Mouse (Mus musculus) CH12.LX (cell line): ENCODE data around the gene Foxp1. TPM values are rescaled to one million over a fixed set of nuclear protein-coding genes. Genes with fewer than 3 reads are reported as not detected.

Experiments used
- DNase-seq: peaks from one replicate; pipeline ENCODE4 v3.0.0-alpha.2; 2013; ENCODE audit errors: extremely low read depth
- H3K27ac ChIP-seq: 2 replicates; pipeline ENCODE4 v1.5.1; 2012; ENCODE audit warnings: low read depth, mild to moderate bottlenecking, control low read depth, moderate library complexity; ENCODE audit not compliant: insufficient read depth
- H3K27me3 ChIP-seq: replicated peaks from 2 replicates; pipeline ENCODE3; 2012; ENCODE audit warnings: inconsistent platforms
- H3K36me3 ChIP-seq, 2 experiments: replicated peaks in 1 of 2; 2 replicates each; pipeline versions ENCODE3 to v1.6.1; 2012; ENCODE audit warnings: inconsistent platforms in 1 of 2, low read length in 1 of 2, mild to moderate bottlenecking in 1 of 2, mixed read lengths in 1 of 2, moderate library complexity in 1 of 2; ENCODE audit not compliant: control insufficient read depth in 1 of 2, insufficient read depth in 1 of 2
- H3K4me1 ChIP-seq, 2 experiments: 2 replicates each; pipeline ENCODE4 v1.6.1; 2012; ENCODE audit warnings: inconsistent platforms in 1 of 2, moderate library complexity in 1 of 2; ENCODE audit not compliant: insufficient read depth in 2 of 2, control insufficient read depth in 1 of 2
- H3K4me2 ChIP-seq: 2 replicates; pipeline ENCODE4 v1.6.1; 2012; ENCODE audit warnings: low read depth, mild to moderate bottlenecking, control low read depth; ENCODE audit not compliant: poor library complexity, insufficient read depth, severe bottlenecking
- H3K4me3 ChIP-seq, 3 experiments: fragments of 150-350 bp in 1 of 3; sonication (generic) in 1 of 3; replicated peaks in 1 of 3; 2 replicates each; pipeline versions ENCODE3 to v1.5.1; 2011 to 2012; ENCODE audit warnings: low read depth in 2 of 3, low read length in 2 of 3, mild to moderate bottlenecking in 2 of 3, moderate library complexity in 2 of 3, control low read depth in 1 of 3, improper control_type of control experiment in 1 of 3, inconsistent platforms in 1 of 3, mixed read lengths in 1 of 3; ENCODE audit not compliant: poor library complexity in 1 of 3
- H3K79me2 ChIP-seq: replicated peaks from 2 replicates; pipeline ENCODE4 v1.6.1; 2012; ENCODE audit warnings: mild to moderate bottlenecking, moderate library complexity; ENCODE audit not compliant: control insufficient read depth, poor library complexity, insufficient read depth, severe bottlenecking; ENCODE audit errors: extremely low read depth
- H3K9ac ChIP-seq: 2 replicates; pipeline ENCODE4 v1.6.1; 2012; ENCODE audit warnings: low read depth, mild to moderate bottlenecking, control low read depth, moderate library complexity; ENCODE audit not compliant: insufficient read depth
- H3K9me3 ChIP-seq: replicated peaks from 2 replicates; pipeline ENCODE3; 2012; ENCODE audit warnings: low read length, inconsistent platforms, mixed read lengths
- BHLHE40 ChIP-seq: IDR thresholded peaks from 2 replicates; pipeline ENCODE4 v1.6.1; 2011; ENCODE audit warnings: mild to moderate bottlenecking, low read depth, low read length, improper control_type of control experiment
- CTCF ChIP-seq, 2 experiments: IDR thresholded peaks in 1 of 2; conservative IDR thresholded peaks in 1 of 2; 2 replicates each; pipeline ENCODE4 v1.5.1; 2011 to 2012; ENCODE audit warnings: low read depth in 2 of 2, low read length in 2 of 2, improper control_type of control experiment in 1 of 2, inconsistent platforms in 1 of 2, mild to moderate bottlenecking in 1 of 2, moderate library complexity in 1 of 2
- E2F4 ChIP-seq: IDR thresholded peaks from 2 replicates; pipeline ENCODE4 v1.6.1; 2011; ENCODE audit warnings: low read depth, low read length, improper control_type of control experiment; ENCODE audit not compliant: insufficient replicate concordance
- ELF1 ChIP-seq: IDR thresholded peaks from 2 replicates; pipeline ENCODE4 v1.6.1; 2014; ENCODE audit warnings: low read depth, mild to moderate bottlenecking, inconsistent platforms, low read length, improper control_type of control experiment
- ETS1 ChIP-seq: conservative IDR thresholded peaks from 2 replicates; pipeline ENCODE4 v1.6.1; 2012; ENCODE audit warnings: low read depth, mild to moderate bottlenecking, inconsistent platforms, low read length, improper control_type of control experiment, moderate library complexity
- GABPA ChIP-seq: IDR thresholded peaks from 2 replicates; pipeline ENCODE4 v1.6.1; 2012; ENCODE audit warnings: low read depth, low read length, improper control_type of control experiment, inconsistent platforms; ENCODE audit not compliant: insufficient replicate concordance
- JUN ChIP-seq: IDR thresholded peaks from 2 replicates; pipeline ENCODE4 v1.6.1; 2011; ENCODE audit warnings: low read depth, mild to moderate bottlenecking, low read length, improper control_type of control experiment, moderate library complexity; ENCODE audit not compliant: insufficient read depth
- KAT2A ChIP-seq: IDR thresholded peaks from 2 replicates; pipeline ENCODE4 v1.6.1; 2012; ENCODE audit warnings: low read length, improper control_type of control experiment, inconsistent platforms; ENCODE audit not compliant: insufficient replicate concordance
- MAX ChIP-seq: IDR thresholded peaks from 2 replicates; pipeline ENCODE4 v1.6.1; 2011; ENCODE audit warnings: low read length, improper control_type of control experiment
- MEF2A ChIP-seq: IDR thresholded peaks from 2 replicates; pipeline ENCODE4 v1.6.1; 2014; ENCODE audit warnings: low read depth, mild to moderate bottlenecking, inconsistent platforms, low read length, improper control_type of control experiment, borderline replicate concordance
- MXI1 ChIP-seq: IDR thresholded peaks from 2 replicates; pipeline ENCODE4 v1.6.1; 2011; ENCODE audit warnings: mild to moderate bottlenecking, low read depth, low read length, improper control_type of control experiment
- MYC ChIP-seq: IDR thresholded peaks from 2 replicates; pipeline ENCODE4 v1.6.1; 2011; ENCODE audit warnings: low read depth, mild to moderate bottlenecking, improper control_type of control experiment, low read length
- NRF1 ChIP-seq: IDR thresholded peaks from 2 replicates; pipeline ENCODE4 v1.6.1; 2014; ENCODE audit warnings: low read depth, mild to moderate bottlenecking, inconsistent platforms, low read length, improper control_type of control experiment, moderate library complexity
- PAX5 ChIP-seq: IDR thresholded peaks from 2 replicates; pipeline ENCODE4 v1.6.1; 2012; ENCODE audit warnings: low read length, inconsistent platforms, mixed read lengths
- RAD21 ChIP-seq: IDR thresholded peaks from 2 replicates; pipeline ENCODE4 v1.6.1; 2011; ENCODE audit warnings: low read depth, mild to moderate bottlenecking, low read length, improper control_type of control experiment, moderate library complexity
- RCOR1 ChIP-seq: conservative IDR thresholded peaks from 2 replicates; pipeline ENCODE4 v1.6.1; 2012; ENCODE audit warnings: low read depth, mild to moderate bottlenecking, inconsistent platforms, low read length, improper control_type of control experiment
- SIN3A ChIP-seq: IDR thresholded peaks from 2 replicates; pipeline ENCODE4 v1.6.1; 2012; ENCODE audit warnings: low read length, improper control_type of control experiment, inconsistent platforms
- TBP ChIP-seq: conservative IDR thresholded peaks from 2 replicates; pipeline ENCODE4 v1.6.1; 2011; ENCODE audit warnings: low read depth, low read length, improper control_type of control experiment
- UBTF ChIP-seq: IDR thresholded peaks from 2 replicates; pipeline ENCODE4 v1.6.1; 2012; ENCODE audit warnings: low read depth, mild to moderate bottlenecking, inconsistent platforms, low read length, improper control_type of control experiment, moderate library complexity
- USF1 ChIP-seq: IDR thresholded peaks from 2 replicates; pipeline ENCODE4 v1.6.1; 2014; ENCODE audit warnings: low read depth, mild to moderate bottlenecking, inconsistent platforms, low read length, improper control_type of control experiment
- ZC3H11A ChIP-seq: IDR thresholded peaks from 2 replicates; pipeline ENCODE4 v1.6.1; 2012; ENCODE audit warnings: low read depth, mild to moderate bottlenecking, inconsistent platforms, low read length, improper control_type of control experiment
- ZKSCAN1 ChIP-seq: IDR thresholded peaks from 2 replicates; pipeline ENCODE4 v1.6.1; 2012; ENCODE audit warnings: low read depth, inconsistent platforms, low read length, improper control_type of control experiment, borderline replicate concordance
- dilution Hi-C: fragments of 300-500 bp; cut with MboI; formaldehyde crosslinking; loops from 2 replicates; pipeline ENCODE4 v1.14.3; 2020; ENCODE audit warnings: low sequenced_read_pairs; ENCODE audit not compliant: extremely low pct_unique_long_range_greater_than_20kb, extremely low pct_ligation_motif_present
- in situ Hi-C: fragments of 300-500 bp; cut with MboI; formaldehyde crosslinking; loops from 3 replicates; pipeline ENCODE4 v1.14.3; 2019; ENCODE audit warnings: low sequenced_read_pairs, low pct_ligation_motif_present, low pct_unique_long_range_greater_than_20kb, mixed read lengths
- polyA plus RNA-seq: library from polyadenylated mRNA; unstranded; fragments of >175 nt; gene quantifications from 2 replicates; pipeline ENCODE4 v1.2.1, GENCODE M21; 2012; ENCODE audit warnings: low read depth; ENCODE audit not compliant: insufficient read length
- total RNA-seq, 2 experiments: library from RNA; depleted of rRNA; stranded (reverse); fragments of 300-350 nt in 1 of 2; fragments of >200 nt in 1 of 2; gene quantifications; 2 replicates each; pipeline ENCODE4 v1.2.3; 2012 to 2014

Gene Foxp1
- total and polyA plus RNA-seq, 3 experiments: 66.5 to 105 (median 87.4) TPM

DNA sequence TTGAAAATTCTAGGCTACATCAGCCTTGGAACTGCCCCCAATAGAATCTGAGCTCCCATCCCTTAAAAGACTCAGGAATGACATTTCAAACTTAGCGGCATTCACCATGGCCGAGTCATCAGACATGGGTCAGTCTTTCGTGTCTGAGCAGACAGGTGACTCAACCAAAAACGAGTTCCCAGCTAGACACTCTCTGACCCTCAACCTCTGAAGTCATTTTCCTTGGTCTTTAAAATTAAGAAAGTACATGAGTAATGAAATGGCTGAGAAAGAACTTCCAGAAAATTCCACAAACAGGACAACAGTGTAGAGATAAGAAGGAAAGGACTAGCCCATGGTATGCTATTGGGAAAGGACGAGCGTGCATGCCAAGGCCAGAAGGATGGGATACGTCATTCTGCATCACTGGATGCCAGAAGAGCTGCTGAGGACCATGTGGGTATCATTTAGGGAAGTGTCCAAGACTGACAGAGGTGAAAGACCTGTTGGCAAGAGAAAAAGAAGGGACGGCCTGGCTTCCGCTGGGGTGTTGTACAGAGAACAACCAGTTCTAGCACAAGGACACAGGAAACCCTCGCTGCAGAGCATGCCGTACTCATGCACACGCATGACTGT is 75.6 kb downstream of the Foxp1 start:
- Histone ChIP-seq H3K36me3 (no peaks in the 10 kb centered on the region), H3K9ac (no peak overlapping the region), H3K4me3 (no peak overlapping the region), H3K79me2 (no peaks in the 10 kb centered on the region), H3K27me3 (no peaks in the 10 kb centered on the region), H3K9me3 (peaks cover 2% of the 10 kb centered on the region), H3K4me1 (peaks cover 4 to 16% of the 10 kb centered on the region in 2 experiments; a peak in 3 of 4 replicates), H3K27ac (no peak overlapping the region), H3K4me2 (no peak overlapping the region)
- no peak for TF ChIP-seq MEF2A
- TF ChIP-seq ELF1: no peak
- TF ChIP-seq KAT2A: no peak
- no peak for TF ChIP-seq E2F4
- no peak for TF ChIP-seq TBP
- TF ChIP-seq PAX5: no peak
- no peak for TF ChIP-seq UBTF
- TF ChIP-seq SIN3A: no peak
- TF ChIP-seq USF1: no peak
- in situ Hi-C loops: no loop called here
- DNase-seq: no peak
- dilution Hi-C loops: no loop called here

DNA sequence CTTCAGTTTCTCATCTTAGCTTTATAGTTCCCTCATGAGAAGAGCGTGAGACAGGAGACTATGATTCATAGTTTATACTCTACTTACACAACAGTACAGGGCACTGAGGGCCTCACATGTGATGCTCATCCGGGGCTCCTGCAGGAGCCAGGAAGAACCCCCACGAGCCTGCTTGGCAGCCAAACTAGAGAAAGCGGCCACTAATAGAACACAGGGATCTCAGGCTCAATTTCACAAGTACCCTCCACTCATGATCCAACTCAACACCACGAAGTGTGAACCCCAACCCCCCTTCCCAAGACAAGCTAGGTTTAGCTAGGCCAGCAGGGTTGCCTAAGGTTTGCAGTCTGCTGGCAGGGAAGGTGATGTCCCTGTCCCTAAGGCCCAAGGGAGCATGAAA is 79.1 kb downstream of the Foxp1 start:
- H3K27ac ChIP-seq: no peak overlapping the region
- H3K4me3 ChIP-seq: no peak overlapping the region
- in situ Hi-C loops: no loop called here
- H3K4me2 ChIP-seq: no peak overlapping the region
- DNase-seq: no peak
- no peak for TF ChIP-seq RCOR1
- no peak for TF ChIP-seq E2F4
- TF ChIP-seq ZKSCAN1: no peak
- TF ChIP-seq SIN3A: no peak
- no peak for TF ChIP-seq CTCF (conservative IDR thresholded peaks at IDR 0.05 in 1 of 2, IDR thresholded peaks at IDR 0.05 in 1 of 2; ENCODE audit: low read depth in 2 of 2, low read length in 2 of 2)
- TF ChIP-seq MYC: no peak
- TF ChIP-seq MAX: no peak
- TF ChIP-seq ELF1: no peak
- TF ChIP-seq GABPA: no peak
- no peak for TF ChIP-seq RAD21
- no peak for TF ChIP-seq BHLHE40
- no peak for TF ChIP-seq MEF2A
- TF ChIP-seq ZC3H11A: no peak
- TF ChIP-seq JUN: no peak
- no peak for TF ChIP-seq ETS1
- TF ChIP-seq MXI1: no peak
- no peak for TF ChIP-seq NRF1
- no peak for TF ChIP-seq UBTF
- TF ChIP-seq TBP: no peak
- H3K27me3 ChIP-seq: no peaks in the 10 kb centered on the region
- dilution Hi-C loops: no loop called here
- H3K36me3 ChIP-seq: no peaks in the 10 kb centered on the region
- no peak overlapping the region for H3K9ac ChIP-seq
- H3K9me3 ChIP-seq: peaks cover 2% of the 10 kb centered on the region
- H3K4me1 ChIP-seq: peaks cover 0 to 12% of the 10 kb centered on the region in 2 experiments; a peak in 2 of 4 replicates
- H3K79me2 ChIP-seq: no peaks in the 10 kb centered on the region
